In genomic region chr4:116721098-116721628, GRCm38 (mm10) we compare ENCODE assay signal across 7 mouse cellular contexts. TPM values are rescaled to one million over a fixed set of nuclear protein-coding genes. Genes with fewer than 3 reads are reported as not detected.
DNase-seq lines count a peak whose midpoint lies in the region; ATAC-seq lines count a peak whose summit lies in the region.

No protein-coding gene starts in this region.

- H3K4me2 ChIP-seq in limb, embryonic 12.5 days, result peak overlapping the region; percentile 73
- H3K4me2 ChIP-seq in stomach, embryonic 14.5 days (replicated peaks; ENCODE audit: low read depth, low read length), result peak overlapping the region; percentile 76

- peak overlapping the region; percentile 94 for H3K4me3 ChIP-seq in megakaryocyte, embryonic 14.5 days (replicated peaks)
- peak overlapping the region; percentile 89 for H3K4me3 ChIP-seq in forebrain, embryonic 10.5 days
- H3K4me3 ChIP-seq in limb, embryonic 12.5 days (replicated peaks), result peak overlapping the region; percentile 82
- peak overlapping the region; percentile 76 for H3K4me3 ChIP-seq in stomach, embryonic 14.5 days (ENCODE audit: low read depth, low read length)

- no peak for ATAC-seq in megakaryocyte, adult 5-6 weeks (ENCODE audit: poor library complexity, severe bottlenecking)
- ATAC-seq in limb, embryonic 12.5 days (ENCODE audit: insufficient number of reproducible peaks, insufficient read depth, low FRiP score, low TSS enrichment, low read depth), result no peak; the same call in none of the 2 replicates
- no peak; the same call in 1 of the 2 replicates for ATAC-seq in stomach, embryonic 14.5 days (ENCODE audit: insufficient number of reproducible peaks, insufficient read depth, low FRiP score, low read depth)

- WGBS in forebrain, embryonic 10.5 days, result under 1% methylated on average over 29 of the region's 29 CpGs
- WGBS in limb, embryonic 12.5 days, result under 1% methylated on average over 29 of the region's 29 CpGs
- under 1% methylated on average over 29 of the region's 29 CpGs for WGBS in stomach, embryonic 14.5 days

- peak overlapping the region; percentile 92 for H3K27ac ChIP-seq in forebrain, embryonic 10.5 days
- H3K27ac ChIP-seq in limb, embryonic 12.5 days, result peak overlapping the region; percentile 85
- peak overlapping the region; percentile 90 for H3K27ac ChIP-seq in stomach, embryonic 14.5 days (ENCODE audit: low read length)

- H3K27me3 ChIP-seq in megakaryocyte, embryonic 14.5 days (replicated peaks), result peaks cover 5% of the 10 kb centered on the region
- H3K27me3 ChIP-seq in forebrain, embryonic 10.5 days (ENCODE audit: poor library complexity, severe bottlenecking), result peaks cover 15% of the 10 kb centered on the region
- no peaks in the 10 kb centered on the region for H3K27me3 ChIP-seq in limb, embryonic 12.5 days
- no peaks in the 10 kb centered on the region for H3K27me3 ChIP-seq in stomach, embryonic 14.5 days (ENCODE audit: control insufficient read depth, insufficient read depth, low read length)

- no peaks in the 10 kb centered on the region for H3K9me3 ChIP-seq in megakaryocyte, embryonic 14.5 days
- H3K9me3 ChIP-seq in forebrain, embryonic 10.5 days, result no peaks in the 10 kb centered on the region
- no peaks in the 10 kb centered on the region for H3K9me3 ChIP-seq in limb, embryonic 12.5 days
- no peaks in the 10 kb centered on the region for H3K9me3 ChIP-seq in stomach, embryonic 14.5 days (ENCODE audit: control insufficient read depth, low read depth, low read length)

- H3K36me3 ChIP-seq in megakaryocyte, embryonic 14.5 days (replicated peaks; ENCODE audit: low read length), result peaks cover under 1% of the 10 kb centered on the region
- peaks cover 4% of the 10 kb centered on the region for H3K36me3 ChIP-seq in forebrain, embryonic 10.5 days (replicated peaks)
- peaks cover 1% of the 10 kb centered on the region for H3K36me3 ChIP-seq in limb, embryonic 12.5 days
- H3K36me3 ChIP-seq in stomach, embryonic 14.5 days (ENCODE audit: control insufficient read depth, insufficient read depth, low read length), result no peaks in the 10 kb centered on the region

- H3K9ac ChIP-seq in limb, embryonic 12.5 days (replicated peaks), result peak overlapping the region; percentile 75
- peak overlapping the region; percentile 87 for H3K9ac ChIP-seq in stomach, embryonic 14.5 days (replicated peaks; ENCODE audit: low read depth, low read length)

- DNase-seq in forebrain, embryonic 10.5 days (ENCODE audit: extremely low spot score, low spot score), result no peak
- DNase-seq in urinary bladder, postnatal 10 days (ENCODE audit: low spot score), result no peak
- no peak for DNase-seq in spleen, postnatal 10 days (ENCODE audit: low spot score in 2 of 2)

- H3K4me1 ChIP-seq in megakaryocyte, embryonic 14.5 days, result peaks cover 21% of the 10 kb centered on the region
- H3K4me1 ChIP-seq in forebrain, embryonic 10.5 days, result peaks cover 24% of the 10 kb centered on the region
- H3K4me1 ChIP-seq in limb, embryonic 12.5 days (replicated peaks), result 0 out of 2 replicates have a peak, but pooled peaks cover 4% of the 10 kb centered on the region
- H3K4me1 ChIP-seq in stomach, embryonic 14.5 days (ENCODE audit: control insufficient read depth, insufficient read depth, low read length), result 0 out of 2 replicates have a peak, but pooled peaks cover 4% of the 10 kb centered on the region

RNA-seq across cellular contexts. Expression of gene Tesk2, which starts 0.4 kb away (rescaled TPM):
- polyA plus RNA-seq in megakaryocyte, embryonic 14.5 days (2012; ENCODE audit: insufficient read depth, low replicate concordance), result 0.66 and 1.1 TPM in 2 replicates
- total RNA-seq in megakaryocyte, adult 5-6 weeks (2015), result 29.1 and 38.5 TPM in 2 replicates
- total RNA-seq in megakaryocyte, adult 5-6 weeks (2017), result 22.8 and 24.3 TPM in 2 replicates
- 9.0 and 9.4 TPM in 2 replicates for polyA plus RNA-seq in forebrain, embryonic 10.5 days (2016; fragmentation: Nextera tagmentation; extraction: Ambion mirVana)
- polyA plus RNA-seq in limb, embryonic 12.5 days (2016; fragmentation: Nextera tagmentation; extraction: Ambion mirVana), result 13.2 and 13.5 TPM in 2 replicates
- polyA plus RNA-seq in stomach, embryonic 14.5 days (2014; fragmentation: Nextera tagmentation; extraction: Ambion mirVana), result 7.5 and 9.8 TPM in 2 replicates

RNA-seq across cellular contexts. Expression of gene Ccdc163, which starts 12.9 kb away (rescaled TPM):
- polyA plus RNA-seq in megakaryocyte, embryonic 14.5 days (2012; ENCODE audit: insufficient read depth, low replicate concordance), result 1.9 TPM in 1 of 2 replicates, not detected in the other
- 34.7 and 36.2 TPM in 2 replicates for total RNA-seq in megakaryocyte, adult 5-6 weeks (2015)
- total RNA-seq in megakaryocyte, adult 5-6 weeks (2017), result 19.2 and 23.4 TPM in 2 replicates
- polyA plus RNA-seq in forebrain, embryonic 10.5 days (2016; fragmentation: Nextera tagmentation; extraction: Ambion mirVana), result 31.5 and 37.0 TPM in 2 replicates
- polyA plus RNA-seq in limb, embryonic 12.5 days (2016; fragmentation: Nextera tagmentation; extraction: Ambion mirVana), result 27.1 and 27.5 TPM in 2 replicates
- 40.0 and 44.3 TPM in 2 replicates for polyA plus RNA-seq in stomach, embryonic 14.5 days (2014; fragmentation: Nextera tagmentation; extraction: Ambion mirVana)

RNA-seq across cellular contexts. Expression of gene Mmachc, which starts 13.0 kb away (rescaled TPM):
- 0.18 TPM in 1 of 2 replicates, not detected in the other for polyA plus RNA-seq in megakaryocyte, embryonic 14.5 days (2012; ENCODE audit: insufficient read depth, low replicate concordance)
- 8.1 and 10.9 TPM in 2 replicates for total RNA-seq in megakaryocyte, adult 5-6 weeks (2015)
- total RNA-seq in megakaryocyte, adult 5-6 weeks (2017), result 5.2 and 6.4 TPM in 2 replicates
- 45.6 and 47.3 TPM in 2 replicates for polyA plus RNA-seq in forebrain, embryonic 10.5 days (2016; fragmentation: Nextera tagmentation; extraction: Ambion mirVana)
- 25.2 and 27.9 TPM in 2 replicates for polyA plus RNA-seq in limb, embryonic 12.5 days (2016; fragmentation: Nextera tagmentation; extraction: Ambion mirVana)
- 18.4 and 19.1 TPM in 2 replicates for polyA plus RNA-seq in stomach, embryonic 14.5 days (2014; fragmentation: Nextera tagmentation; extraction: Ambion mirVana)

RNA-seq across cellular contexts. Expression of gene Prdx1, which starts 35.8 kb away (rescaled TPM):
- 13.8 TPM in 1 of 2 replicates, not detected in the other for polyA plus RNA-seq in megakaryocyte, embryonic 14.5 days (2012; ENCODE audit: insufficient read depth, low replicate concordance)
- total RNA-seq in megakaryocyte, adult 5-6 weeks (2015), result 556 and 644 TPM in 2 replicates
- total RNA-seq in megakaryocyte, adult 5-6 weeks (2017), result 344 and 395 TPM in 2 replicates
- polyA plus RNA-seq in forebrain, embryonic 10.5 days (2016; fragmentation: Nextera tagmentation; extraction: Ambion mirVana), result 1,457 and 1,472 TPM in 2 replicates
- 1,153 and 1,285 TPM in 2 replicates for polyA plus RNA-seq in limb, embryonic 12.5 days (2016; fragmentation: Nextera tagmentation; extraction: Ambion mirVana)
- 1,331 and 1,341 TPM in 2 replicates for polyA plus RNA-seq in stomach, embryonic 14.5 days (2014; fragmentation: Nextera tagmentation; extraction: Ambion mirVana)

Comparison
In these comparisons a context has a peak if more than half of its experiments do, and no peak if none do; other contexts are left out.
1. RNA of gene Mmachc, which starts 13.0 kb away (polyA plus RNA-seq): 45.6 to 47.3 TPM in forebrain, embryonic 10.5 days, 25.2 to 27.9 TPM in limb, embryonic 12.5 days and 18.4 to 19.1 TPM in stomach, embryonic 14.5 days; 0.18 TPM in megakaryocyte, embryonic 14.5 days; every median in the first group is over 10 times any median in the second.
2. Peak in every context shown above with its lines, with median percentiles within 50 percentile points of each other: H3K4me3 ChIP-seq and H3K27ac ChIP-seq.